Mouse (Mus musculus): ENCODE measurements around the gene Spesp1.

DNA sequence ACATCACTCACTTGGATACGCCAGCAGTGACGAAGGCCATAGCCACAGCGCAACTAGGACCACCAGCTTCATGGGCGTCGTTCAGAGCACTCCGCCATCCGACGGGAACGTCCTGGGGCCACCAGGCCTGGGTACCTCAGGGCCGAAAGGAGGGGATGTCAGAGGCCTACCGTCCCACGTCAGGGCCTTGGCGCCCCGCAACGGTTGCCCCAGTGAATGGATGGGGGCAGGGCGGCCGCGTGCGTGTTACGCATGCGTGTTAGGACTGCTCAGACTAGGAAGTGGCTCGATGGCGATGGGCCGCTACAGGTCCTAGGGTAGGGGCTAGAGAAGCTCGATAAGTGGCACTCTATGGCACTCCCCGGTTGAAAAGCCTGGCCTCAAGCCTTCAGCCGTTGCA, at the start of gene Spesp1:
- TF ChIP-seq POLR2A (IDR thresholded peaks at IDR 0.05; ENCODE audit: borderline replicate concordance, control insufficient read depth, low read depth, low read length) (no peak), CTCF (IDR thresholded peaks at IDR 0.05; ENCODE audit: control insufficient read depth, insufficient read depth, low read length) (no peak)

Data from bone marrow, adult 2 months (tissue).